Mouse (Mus musculus): ENCODE results near the gene Dpep3.
"Not testable (repeated sequence)": the region's sequence is repeated elsewhere in the genome, so short reads cannot be mapped to it uniquely, and the experiment has no call there.

The Dpep3 gene

DNA sequence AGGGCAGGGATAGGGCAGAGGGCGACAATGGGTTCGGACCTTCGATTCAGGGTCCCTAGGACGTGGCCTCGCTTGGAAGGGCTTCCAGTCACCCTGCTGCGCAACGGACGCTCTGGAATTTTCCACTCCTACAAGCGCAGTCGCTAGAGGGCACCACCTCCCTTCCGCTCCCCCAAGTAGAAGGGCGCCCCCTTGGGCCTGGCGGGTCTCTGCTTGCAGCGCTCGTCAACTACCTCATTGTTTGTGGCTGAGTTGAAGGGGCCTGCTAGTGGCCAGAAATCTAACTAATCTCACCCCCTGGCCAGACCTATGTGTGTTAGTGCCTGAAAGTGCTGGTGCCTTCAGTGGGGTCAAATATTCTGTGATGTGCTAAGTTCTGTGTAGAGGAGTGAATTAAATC is at the start of gene Dpep3:
Gene Dpep3 (minus strand): TSS at position 105 of the 400 bp plus-strand sequence.
- no peak for DNase-seq (ENCODE audit: low read depth, low spot score)

DNA sequence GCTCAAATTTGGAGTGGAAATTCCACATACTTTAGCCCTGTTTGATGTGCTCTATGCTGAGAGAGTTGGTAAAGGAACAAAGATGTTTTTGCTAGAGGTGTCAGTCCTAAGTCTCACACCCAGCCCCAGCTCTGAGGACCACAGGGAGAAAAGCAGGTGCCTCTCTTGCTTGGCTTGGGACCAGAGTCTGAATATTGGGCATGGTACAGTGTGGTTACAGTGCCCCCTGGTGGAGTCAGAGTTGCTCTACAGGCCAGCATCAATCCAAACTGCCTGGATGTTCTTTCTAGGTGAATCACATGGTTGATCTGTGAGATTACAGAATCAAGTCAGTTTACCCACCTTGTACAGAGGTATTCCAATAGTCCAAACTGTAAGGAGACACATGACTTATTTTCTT is 43.3 kb upstream of the Dpep3 start:
- peak; percentile 89 for DNase-seq (ENCODE audit: low read depth, low spot score)

DNA sequence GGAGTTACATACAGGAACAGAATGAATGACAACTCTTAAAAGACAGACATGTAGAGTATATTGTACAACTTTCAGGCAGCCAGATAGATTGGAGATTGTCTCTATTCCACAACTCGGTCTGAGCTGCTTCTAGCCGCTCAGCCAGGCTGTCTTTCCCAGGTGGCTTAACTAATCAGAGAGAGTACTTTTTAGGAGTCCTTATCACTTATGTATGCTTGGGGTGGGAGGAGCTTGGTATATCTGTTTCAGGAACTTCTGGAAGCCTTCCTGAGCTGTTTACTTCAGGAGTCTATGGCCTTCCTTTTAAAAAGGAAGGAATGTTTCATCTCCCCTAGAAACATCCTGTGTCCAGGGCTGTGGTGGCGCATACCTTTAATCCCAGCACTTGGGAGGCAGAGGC is 38.8 kb upstream of the Dpep3 start:
- no peak for DNase-seq (ENCODE audit: low read depth, low spot score)

DNA sequence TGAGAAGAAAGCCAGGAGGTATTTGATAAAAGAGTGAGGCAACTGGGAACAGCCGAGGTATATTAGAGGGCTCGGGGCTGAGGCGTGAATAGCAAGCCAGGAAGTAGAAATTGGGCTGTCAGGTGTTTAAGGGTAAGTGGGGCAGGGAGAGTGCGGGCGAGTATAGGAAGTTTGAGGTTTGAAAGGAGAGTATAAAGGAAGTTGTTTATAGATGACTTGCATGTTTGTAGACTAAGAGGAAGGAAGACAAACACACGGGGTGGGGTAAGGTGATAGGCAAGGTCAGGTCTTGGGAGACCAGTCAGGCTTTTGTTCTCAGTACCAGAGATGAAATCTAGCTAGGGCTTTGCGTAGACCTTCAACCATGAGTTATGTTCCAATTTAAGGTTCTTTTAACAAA is 37.9 kb upstream of the Dpep3 start:
- DNase-seq (ENCODE audit: low read depth, low spot score) = peak; percentile 23

DNA sequence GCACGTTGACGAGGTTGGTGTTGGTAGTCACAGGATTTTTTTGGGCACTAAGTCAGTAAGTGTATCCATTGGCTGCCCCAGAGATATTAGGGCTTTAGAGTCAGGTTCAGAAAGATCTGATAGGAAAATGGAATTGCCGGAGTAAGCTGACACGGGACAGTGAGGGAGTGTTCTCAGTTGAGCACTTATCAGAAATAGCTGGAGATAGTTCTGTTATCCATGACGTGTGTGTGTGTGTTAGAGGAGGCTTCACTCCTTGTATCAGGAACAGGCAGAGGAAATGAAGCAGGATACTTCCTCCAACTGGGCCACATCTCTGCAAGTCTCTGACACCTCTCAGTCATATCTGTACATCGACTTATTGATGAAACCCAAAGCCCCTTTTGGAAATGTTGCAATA is 37.1 kb upstream of the Dpep3 start:
- no peak for DNase-seq (ENCODE audit: low read depth, low spot score)

DNA sequence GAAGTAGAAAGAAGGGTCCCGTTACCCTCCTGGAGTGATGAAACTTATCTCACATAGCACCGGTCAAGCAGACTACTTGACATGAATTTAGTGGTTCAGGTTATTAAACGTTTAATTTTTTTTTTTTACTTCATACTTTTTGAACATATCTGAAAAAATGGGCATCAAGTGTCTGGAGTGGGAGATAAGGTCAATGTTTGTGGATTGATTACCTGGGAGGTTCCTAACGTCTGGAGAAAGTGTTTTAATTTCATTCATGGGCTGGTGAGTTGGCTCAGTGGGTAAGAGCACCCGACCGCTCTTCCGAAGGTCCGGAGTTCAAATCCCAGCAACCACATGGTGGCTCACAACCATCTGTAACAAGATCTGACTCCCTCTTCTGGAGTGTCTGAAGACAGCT is 33.0 kb upstream of the Dpep3 start:
- DNase-seq (ENCODE audit: low read depth, low spot score) = not testable (repeated sequence)

DNA sequence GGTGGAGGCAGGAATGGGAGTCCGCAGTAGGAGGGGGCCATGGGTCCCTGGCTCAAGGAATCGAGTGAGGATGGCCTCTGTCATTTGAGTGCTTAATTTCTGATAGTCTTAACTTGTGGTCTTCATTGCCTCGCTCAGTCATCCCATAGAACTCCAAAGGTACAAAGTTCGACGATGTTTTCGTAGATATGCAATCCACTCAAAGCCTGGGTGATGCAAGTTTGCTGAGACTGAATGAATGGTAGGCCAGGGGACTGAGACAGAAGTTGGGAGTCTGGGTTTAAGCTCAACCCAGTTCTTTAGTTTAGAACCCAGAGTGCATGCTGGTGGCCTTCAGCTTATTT is 32.4 kb upstream of the Dpep3 start, which contains the start of gene Ddx28:
Gene Ddx28 (minus strand): TSS at position 240 of the 344 bp plus-strand sequence.
- no peak for DNase-seq (ENCODE audit: low read depth, low spot score)

DNA sequence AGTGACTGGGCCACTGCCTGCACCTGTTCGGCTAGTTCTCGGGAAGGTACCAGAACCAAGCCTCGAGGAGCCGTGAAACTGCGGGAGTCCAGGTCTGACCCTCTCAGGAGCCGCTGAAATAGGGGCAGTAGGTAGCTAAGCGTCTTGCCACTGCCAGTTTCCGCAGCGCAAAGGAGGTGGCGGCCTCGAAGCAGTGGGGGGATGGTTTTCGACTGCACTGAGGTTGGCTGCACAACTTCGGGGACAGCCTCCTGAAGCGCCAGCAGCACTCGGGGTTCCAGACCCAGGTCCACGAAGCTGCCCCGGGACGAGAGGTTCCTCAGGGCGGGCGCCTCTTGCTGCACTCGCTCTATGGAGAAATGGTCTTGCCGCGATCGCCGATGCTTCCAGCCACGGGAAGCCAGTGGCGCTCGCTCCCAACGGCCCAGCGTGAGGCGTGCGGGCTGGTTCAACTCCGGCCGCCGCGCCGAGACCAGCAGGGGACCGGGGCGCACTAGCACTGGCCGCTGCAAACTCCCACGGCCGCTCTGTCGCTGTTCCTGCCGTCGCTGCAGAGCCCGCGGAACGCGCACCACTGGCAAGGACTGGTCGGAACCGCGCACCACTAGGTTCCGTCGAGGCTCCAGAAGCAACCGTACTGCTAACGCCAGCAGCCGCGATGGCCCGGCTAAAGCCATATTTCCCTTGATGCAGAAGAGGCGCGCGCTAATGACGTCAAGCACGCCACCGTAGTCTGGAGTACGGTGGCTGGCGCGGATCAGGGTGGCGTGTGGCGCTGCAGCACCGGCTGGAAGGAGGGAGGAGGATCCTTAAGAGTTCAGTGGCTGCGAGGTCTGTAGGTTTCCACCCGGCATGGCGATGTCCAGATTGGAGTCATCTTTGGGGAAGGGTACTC is 31.8 kb upstream of the Dpep3 start:
- DNase-seq (ENCODE audit: low read depth, low spot score) = peak; percentile 94

DNA sequence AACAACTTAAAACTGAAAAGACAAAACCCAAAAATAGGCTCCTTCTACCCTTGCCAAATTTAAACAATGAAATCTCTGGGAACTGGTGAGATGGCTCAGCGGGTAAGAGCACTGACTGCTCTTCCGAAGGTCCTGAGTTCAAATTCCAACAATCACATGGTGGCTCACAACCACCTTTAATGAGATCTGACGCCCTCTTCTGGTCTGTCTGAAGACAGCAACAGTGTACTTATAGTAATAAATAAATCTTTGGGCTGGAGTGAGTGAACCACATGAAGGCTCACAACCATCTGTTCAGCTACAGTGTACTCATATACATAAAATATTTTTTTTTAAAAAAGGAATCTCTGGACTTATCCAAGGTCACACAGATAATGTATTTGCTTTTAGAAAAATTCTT is 28.7 kb upstream of the Dpep3 start:
- DNase-seq (ENCODE audit: low read depth, low spot score) = not testable (repeated sequence)

DNA sequence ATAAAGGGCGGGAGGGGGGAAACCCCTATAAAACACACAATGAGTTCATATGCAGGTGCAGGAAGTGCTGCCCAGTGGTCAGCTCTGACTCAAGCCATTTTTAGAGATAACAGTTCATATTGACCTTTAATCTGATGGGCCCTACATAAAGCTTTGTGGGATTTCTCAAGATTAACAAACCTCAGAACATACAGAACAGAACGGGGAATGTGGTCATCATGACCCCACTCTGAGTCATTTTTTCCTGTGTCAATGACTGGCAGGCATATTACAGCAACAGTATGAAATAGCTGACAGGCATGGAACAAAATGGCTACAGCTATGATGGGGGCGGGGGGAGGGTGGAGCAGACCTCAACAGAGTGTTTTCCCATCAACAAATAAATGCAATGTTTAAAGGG is 27.9 kb upstream of the Dpep3 start:
- peak; percentile 74 for DNase-seq (ENCODE audit: low read depth, low spot score)

DNA sequence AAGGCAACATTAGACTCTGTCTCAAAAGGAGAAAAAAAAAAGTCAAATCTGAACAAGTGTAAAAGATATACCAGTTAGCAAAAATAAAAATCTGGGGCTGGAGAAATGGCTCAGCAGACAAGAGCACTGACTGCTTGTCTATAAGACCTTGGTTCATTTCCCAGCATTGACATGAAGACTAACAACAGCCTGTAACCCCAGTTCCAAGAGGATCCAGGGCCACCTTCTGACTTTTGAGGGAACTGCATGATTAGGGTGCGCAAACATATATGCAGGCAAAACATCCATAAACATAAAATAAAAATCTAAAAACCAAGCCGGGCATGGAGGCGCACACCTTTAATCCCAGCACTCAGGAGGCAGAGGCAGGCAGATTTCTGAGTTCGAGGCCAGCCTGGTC is 27.2 kb upstream of the Dpep3 start:
- peak; percentile 30 for DNase-seq (ENCODE audit: low read depth, low spot score)

DNA sequence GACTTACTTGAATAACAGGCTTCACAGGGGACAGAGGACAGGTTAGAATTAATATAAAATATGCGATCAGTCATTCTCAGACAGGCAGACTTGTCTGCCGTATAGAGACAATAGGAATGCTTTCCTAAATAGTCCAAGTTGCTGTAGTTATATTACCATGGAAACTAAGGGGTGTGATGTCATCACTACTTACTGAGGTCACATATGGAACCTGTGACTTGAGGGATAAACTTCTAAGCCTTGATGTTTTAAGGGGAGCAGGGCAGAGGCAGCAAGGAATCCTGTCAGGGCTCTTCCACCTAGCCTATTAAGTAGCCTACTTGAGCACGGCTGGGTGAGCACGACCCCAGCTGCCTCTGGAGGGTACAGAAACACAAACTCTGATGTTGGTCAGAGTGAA is 26.6 kb upstream of the Dpep3 start, which contains the start of gene Dpep2nb:
Gene Dpep2nb (minus strand): TSS at position 101 of the 400 bp plus-strand sequence.
- DNase-seq (ENCODE audit: low read depth, low spot score) = no peak

DNA sequence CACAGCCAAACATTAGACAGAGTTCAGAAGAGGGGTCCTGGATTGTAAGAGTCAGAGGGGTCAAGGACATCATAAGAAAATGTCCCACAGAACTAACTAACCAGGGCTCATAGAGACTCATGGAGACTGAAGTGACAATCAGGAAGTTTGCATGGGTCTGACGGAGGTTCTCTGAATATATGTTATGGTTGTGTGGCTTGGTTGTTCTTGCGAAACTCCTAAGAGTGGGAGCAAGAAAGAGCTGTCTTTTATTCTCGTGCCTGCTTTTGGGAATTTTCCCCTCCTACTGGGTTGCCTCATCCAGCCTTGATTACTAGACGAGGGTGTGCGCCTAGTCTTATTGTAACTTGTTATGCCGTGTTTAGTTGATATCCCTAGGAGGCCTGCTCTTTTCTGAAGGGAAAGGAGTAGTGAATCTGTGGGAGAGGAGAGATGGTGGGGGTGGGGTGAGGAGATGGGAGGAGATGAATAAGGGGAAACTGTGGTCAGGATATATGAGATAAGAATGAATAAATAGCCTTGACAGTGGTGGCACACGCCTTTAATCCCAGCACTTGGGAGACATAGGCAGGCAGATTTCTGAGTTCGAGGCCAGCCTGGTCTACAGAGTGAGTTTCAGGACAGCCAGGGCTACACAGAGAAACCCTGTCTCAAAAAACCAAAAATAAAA is 25.4 kb upstream of the Dpep3 start:
- no peak for DNase-seq (ENCODE audit: low read depth, low spot score)

DNA sequence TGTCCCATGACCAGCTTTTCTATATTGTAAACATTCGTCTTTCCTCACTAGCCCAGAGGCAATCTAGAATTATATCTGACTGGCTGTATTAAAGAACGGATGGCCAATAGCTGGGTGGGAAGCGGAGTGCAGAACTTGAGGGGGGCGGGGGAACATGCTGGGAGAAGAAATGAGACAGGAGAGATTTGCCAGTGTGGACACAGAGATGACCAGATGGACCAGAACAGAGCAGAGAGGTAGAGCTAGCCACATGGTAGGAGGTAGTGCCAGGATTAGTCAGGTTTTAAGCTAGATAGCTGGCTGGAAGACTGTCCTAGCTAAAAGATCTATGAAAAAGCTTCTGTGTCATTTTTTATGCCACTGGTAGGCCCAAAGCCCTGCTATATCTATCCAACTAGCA is 22.7 kb upstream of the Dpep3 start:
- no peak for DNase-seq (ENCODE audit: low read depth, low spot score)

DNA sequence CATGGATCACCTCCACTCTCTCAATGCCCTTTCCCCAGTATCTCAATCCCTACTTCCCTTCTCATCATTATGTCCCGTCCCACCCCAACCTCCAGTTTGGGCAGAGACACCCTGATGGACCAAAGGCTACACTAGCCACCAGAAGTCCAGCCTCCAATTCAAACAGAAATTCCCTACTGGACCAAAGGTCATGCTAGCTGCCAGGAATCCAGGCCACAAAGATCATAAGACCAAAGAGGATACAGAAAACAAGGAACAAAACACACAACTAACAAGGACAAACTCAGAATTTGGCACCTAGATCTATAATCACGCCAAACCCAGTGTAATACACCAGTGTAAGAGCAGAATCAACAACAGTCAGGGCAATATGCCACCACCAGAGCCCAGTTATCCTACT is 19.7 kb upstream of the Dpep3 start:
- no peak for DNase-seq (ENCODE audit: low read depth, low spot score)

DNA sequence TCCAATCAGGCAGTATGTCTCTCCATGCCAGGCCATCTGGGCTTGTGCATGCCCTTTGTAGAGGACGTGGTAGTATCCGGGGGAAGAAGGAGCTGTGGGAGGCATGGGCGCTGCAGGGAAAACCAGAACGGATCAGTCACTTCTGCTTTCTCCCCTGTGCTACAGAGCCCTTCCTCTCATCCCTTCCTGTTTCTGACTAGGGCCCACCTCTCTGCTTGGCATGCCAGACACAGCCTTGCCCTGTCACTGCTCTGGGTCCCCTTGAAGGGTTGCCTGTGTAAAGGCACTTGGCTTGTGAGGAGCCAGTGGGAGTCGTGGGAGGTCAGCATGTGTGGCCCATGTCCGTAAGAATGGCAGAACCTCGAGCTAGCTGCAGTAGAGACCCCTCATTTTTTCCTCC is 17.1 kb upstream of the Dpep3 start:
- no peak for DNase-seq (ENCODE audit: low read depth, low spot score)

DNA sequence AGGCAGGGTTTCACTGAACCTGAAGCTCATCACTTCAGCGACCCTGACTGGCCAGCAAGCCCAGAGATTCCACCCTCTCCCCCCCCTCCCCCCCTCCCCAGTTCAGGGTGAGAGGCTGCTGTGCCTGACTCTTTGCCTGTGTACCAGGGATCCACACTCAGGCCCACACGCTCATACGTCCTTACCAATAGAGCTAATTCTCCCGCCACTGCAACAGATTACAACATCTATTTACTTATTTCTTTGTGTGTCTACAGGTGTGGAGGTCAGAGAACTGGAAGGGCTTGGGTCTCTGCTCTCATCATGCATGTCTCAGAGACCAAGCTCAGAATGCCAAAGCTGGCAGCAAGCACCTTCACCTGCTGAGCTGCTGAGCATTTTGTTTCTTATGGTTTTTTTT is 14.0 kb upstream of the Dpep3 start:
- DNase-seq (ENCODE audit: low read depth, low spot score) = no peak

DNA sequence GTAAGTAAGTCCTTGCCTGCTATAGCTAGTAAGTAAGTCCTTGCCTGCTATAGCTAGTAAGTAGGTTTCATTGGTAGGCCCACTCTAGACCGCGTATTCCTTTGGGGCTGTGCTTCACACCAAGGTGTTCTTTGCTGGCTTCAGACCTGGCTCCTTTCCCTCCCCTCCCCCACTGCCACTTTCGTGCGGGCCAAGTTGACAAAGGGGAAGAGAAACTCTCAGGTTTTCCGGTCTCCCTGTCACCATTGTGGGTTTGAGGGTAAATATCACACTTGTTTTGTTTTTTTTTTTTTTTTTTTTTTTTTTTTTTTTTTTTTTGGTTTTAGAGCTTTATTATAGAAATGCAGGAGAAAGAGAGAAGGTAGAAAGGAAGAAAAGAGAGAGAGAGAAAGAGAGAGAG is 13.3 kb upstream of the Dpep3 start:
- DNase-seq (ENCODE audit: low read depth, low spot score) = peak; percentile 70

DNA sequence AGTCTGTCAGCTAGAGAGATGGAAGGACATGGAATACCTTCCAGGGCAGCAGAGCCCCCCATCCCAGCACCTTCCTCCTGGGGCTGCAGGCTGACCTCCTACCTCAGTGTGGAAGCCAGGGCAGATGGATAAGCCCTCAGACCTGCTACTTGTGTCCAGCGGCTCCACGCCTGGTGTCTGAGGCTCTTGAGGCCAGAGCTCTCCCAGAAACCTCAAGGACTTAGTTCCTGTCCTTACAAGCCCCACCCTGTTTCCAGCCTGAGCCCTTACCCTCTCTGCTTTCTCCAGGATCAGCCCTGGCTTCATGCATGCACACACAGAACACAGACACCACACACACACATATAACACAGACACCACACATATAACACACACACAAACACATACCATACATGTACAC is 12.3 kb upstream of the Dpep3 start:
- DNase-seq (ENCODE audit: low read depth, low spot score) = peak; percentile 14

DNA sequence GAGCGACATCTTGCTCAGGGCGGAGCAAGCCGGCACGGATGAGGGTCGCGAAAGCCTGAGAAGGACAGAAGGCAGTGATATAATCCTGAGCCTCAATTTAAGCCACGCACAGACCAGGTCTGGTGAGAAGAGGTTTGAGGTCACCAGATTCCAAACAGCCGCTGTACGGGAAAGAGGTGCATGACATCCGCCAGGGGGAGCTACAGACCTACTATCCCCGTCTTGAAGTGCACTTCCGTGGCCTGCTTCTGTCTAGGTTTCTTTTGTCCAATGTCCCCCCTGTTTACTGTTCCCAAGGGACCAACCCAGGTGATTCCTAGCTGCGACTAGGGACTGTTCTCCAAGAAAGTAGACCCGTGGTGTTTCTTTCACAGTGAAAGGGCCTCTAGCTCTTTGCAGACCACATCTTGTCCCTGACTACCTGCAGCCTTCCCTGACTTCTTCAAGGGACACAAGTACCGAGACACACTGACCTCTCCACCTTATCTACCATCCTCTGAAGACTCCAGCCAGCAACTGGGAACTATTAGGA is 11.7 kb upstream of the Dpep3 start, which contains the start of gene Dus2:
Gene Dus2 (plus strand): TSS at position 482 of the 532 bp plus-strand sequence.
- DNase-seq (ENCODE audit: low read depth, low spot score) = peak; percentile 94

DNA sequence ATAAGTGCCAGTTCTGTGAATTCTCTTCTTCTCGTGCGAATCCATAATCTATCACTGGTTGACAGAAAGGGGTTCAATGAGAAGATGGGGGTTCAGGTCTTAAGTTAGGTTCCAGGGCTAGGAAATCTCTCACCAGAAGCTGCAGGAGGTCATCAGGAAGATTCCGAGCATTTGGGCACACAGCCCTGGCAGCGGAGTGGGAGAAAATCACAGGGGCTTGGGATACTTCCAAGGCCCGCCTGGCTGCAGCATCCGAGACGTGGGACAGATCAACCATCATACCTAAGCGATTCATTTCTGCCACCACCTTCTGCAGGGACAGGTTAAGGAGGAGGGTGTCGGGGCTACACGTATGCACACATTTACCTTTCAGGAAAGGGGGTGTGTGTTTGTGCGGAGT is 9.3 kb upstream of the Dpep3 start:
- no peak for DNase-seq (ENCODE audit: low read depth, low spot score)

DNA sequence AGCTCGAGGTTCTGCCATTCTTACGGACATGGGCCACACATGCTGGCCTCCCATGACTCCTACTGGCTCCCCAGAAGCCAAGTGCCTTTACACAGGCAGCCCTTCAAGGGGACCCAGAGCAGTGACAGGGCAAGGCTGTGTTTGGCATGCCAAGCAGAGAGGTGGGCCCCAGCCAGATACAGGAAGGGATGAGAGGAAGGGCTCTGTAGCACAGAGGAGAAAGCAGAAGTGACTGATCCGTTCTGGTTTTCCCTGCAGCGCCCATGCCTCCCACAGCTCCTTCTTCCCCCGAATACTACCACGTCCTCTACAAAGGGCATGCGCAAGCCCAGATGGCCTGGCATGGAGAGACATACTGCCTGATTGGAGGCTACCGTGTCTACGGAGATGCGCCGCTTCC is 4.2 kb upstream of the Dpep3 start:
- not testable (repeated sequence) for DNase-seq (ENCODE audit: low read depth, low spot score)

DNA sequence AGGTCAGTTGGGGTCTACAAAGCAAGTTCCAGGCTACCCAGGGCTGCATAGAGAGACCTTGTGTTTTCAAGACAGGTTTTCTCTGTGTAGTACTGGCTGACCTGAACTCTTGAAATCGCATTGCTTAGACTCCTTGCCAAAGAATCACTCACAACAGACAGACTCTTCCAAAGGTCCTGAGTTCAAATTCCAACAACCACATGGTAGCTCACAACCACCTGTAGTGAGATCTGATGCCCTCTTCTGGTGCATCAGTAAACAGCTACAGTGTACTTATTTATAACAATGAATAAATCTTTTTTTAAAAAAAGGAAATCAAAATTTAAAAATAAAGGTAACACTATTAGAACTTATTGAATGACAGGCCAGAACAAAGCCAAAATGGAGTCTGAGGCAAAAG is 1.9 kb upstream of the Dpep3 start:
- DNase-seq (ENCODE audit: low read depth, low spot score) = no peak
